Mouse (Mus musculus) kidney, adult 2 months (tissue): ENCODE data around the gene Eef1akmt3.

Experiments
- CTCF ChIP-seq: fragments of 200-500 bp; conservative IDR thresholded peaks from 2 replicates; pipeline ENCODE4 v1.5.1; 2011; ENCODE audit warnings: low read depth, mild to moderate bottlenecking, control low read depth, low read length, moderate library complexity, mixed read lengths; ENCODE audit not compliant: insufficient read depth, insufficient read length
- POLR2A ChIP-seq: fragments of 200-500 bp; IDR thresholded peaks from one replicate; pipeline ENCODE4 v1.6.1; 2011; ENCODE audit warnings: low read depth, low read length, control low read depth

GRCm38 (mm10) chr10:127049395-127050118, 8.2 kb upstream of the Eef1akmt3 start:
- peak; percentile 48; the same call in 1 of the 2 replicates for TF ChIP-seq CTCF
- no peak for TF ChIP-seq POLR2A
